Mouse (Mus musculus): Measurements from ENCODE around the gene Fam181a. TPM values are rescaled to one million over a fixed set of nuclear protein-coding genes. Genes with fewer than 3 reads are reported as not detected.

Fam181a gene
- polyA plus RNA-seq, 1 experiment from 2014 or later, result 24.0 TPM

DNA sequence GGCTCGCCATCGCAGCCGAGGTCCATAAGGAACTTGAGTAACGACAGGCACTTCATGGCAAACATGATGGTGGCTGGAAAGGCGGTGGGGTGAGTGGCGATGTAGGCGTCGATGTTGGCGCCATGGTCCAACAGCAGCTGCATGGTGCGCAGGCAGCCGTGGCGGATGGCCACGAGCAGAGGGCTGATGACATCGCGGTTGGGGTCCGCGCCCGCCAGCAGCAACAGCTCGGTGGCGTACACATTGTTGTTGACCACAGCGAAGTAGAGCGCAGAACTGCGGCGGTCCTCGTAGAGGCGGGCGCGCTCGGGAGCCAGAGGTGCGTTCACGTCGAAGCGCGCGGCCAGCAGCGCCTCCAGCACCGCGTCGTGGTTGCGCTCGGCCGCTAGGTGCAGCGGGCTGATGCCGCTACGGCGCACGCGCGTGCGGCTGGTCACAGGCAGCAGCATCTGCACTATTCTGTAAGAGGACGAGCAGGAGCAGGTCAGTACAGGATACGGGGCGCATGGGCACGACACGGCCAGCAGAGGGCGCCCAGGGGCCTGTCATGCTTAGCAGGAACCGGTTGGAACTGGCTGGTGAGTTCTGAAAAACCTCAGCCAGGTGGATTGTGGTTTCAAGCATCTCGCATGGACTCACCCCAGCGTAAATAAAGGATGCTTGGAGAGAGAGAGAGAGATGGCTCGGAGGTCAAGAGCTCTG, 14.5 kb downstream of the Fam181a start:
- Histone ChIP-seq H3K4me1 (peaks cover 37% of the 10 kb centered on the region), H3K36me3 (replicated peaks) (no peaks in the 10 kb centered on the region), H3K9me3 (no peaks in the 10 kb centered on the region), H3K4me3 (peak overlapping the region; percentile 50), H3K27me3 (ENCODE audit: poor library complexity, severe bottlenecking) (peaks cover 45% of the 10 kb centered on the region), H3K27ac (peak overlapping the region; percentile 83)
- 11% methylated on average over 60 of the region's 60 CpGs for WGBS
- peak; percentile 96 for DNase-seq (ENCODE audit: extremely low spot score, low spot score)

DNA sequence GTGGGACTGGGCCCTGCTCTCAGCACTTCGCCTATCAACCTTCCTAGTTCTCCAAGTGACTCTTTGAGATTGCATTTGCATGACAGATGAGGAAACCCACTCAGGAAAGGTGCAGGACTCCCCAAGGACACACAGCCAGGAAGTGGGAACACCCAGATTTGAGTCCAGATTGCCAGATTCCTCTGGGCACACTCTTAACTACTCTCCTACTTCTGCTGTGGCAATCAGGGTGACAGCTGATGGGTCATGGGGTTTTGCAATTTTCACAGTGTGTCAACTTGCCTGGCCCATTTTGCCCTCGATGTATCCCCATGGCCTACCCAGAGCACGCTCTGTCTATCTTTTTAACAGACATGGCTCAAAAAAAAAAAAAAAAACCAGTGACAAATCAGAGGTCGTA, 15.8 kb downstream of the Fam181a start:
- no peaks in the 10 kb centered on the region for H3K9me3 ChIP-seq
- H3K4me3 ChIP-seq, result no peak overlapping the region
- WGBS, result 60% methylated on average over 4 of the region's 4 CpGs
- peaks cover 37% of the 10 kb centered on the region for H3K4me1 ChIP-seq
- H3K27ac ChIP-seq, result peak overlapping the region; percentile 83; the same call in 1 of the 2 replicates
- no peak for DNase-seq (ENCODE audit: extremely low spot score, low spot score)
- peaks cover 42% of the 10 kb centered on the region for H3K27me3 ChIP-seq (ENCODE audit: poor library complexity, severe bottlenecking)
- H3K36me3 ChIP-seq (replicated peaks), result no peaks in the 10 kb centered on the region

DNA sequence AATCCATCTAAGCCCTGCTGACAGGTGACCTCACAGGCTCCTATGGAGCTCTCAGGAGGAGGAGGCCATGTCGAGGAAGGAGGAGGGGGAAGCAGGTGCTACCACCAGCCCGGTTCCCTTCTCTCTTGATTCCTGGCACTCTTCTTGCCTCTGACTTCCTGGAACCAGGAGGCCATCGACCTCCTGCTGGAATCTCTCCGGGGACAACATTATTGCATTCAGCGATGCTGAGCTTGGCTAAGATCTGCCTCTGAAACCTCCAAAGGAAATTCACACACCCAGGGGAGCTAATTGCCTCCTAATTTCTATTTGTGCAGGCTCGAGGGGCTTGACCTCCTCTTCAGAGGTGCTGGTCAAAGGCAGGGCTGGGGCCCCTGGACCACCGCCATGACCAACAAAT, 16.3 kb downstream of the Fam181a start:
- Histone ChIP-seq H3K9me3 (no peaks in the 10 kb centered on the region), H3K36me3 (replicated peaks) (no peaks in the 10 kb centered on the region), H3K27ac (0 out of 2 replicates have a peak overlapping the region, but pooled peaks have one; percentile 6), H3K4me1 (peaks cover 37% of the 10 kb centered on the region), H3K4me3 (no peak overlapping the region), H3K27me3 (ENCODE audit: poor library complexity, severe bottlenecking) (peaks cover 39% of the 10 kb centered on the region)
- DNase-seq (ENCODE audit: extremely low spot score, low spot score), result no peak
- WGBS, result 35% methylated on average over 7 of the region's 7 CpGs

DNA sequence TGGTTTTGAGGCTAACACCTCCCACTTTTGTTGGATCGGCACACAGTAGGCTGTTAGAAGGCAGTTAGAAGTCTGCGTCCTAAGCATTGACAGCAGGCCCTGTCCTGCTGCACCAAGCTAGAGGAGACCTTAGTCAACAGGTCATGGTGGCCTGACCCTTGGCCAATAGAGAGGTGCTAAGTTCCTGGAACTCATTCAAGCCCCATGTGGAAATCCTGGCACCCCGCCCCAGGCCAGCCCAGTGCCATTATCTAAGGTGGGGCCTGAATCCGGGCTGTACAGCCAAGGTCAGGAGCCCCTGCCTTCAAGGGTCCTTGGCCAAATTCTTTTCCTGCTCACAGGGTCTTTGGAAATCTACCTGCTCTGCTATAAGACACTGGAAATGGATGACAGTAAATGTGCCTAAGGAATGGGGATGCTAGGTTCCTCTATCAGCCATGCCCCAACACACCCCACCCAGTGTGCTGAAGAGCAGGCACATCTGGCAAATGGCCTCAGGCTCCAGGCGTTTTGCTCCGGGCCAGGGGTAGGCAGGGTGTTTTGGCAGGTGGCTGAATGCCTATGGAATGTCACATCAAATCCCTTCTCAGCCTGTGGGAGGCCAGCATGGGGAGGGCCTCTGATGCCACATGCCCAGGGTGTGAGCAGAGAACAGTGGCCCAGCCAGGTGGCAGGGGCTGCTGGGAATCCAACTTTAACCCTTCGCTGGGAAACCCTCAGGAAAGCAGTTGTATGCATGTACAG, 17.8 kb downstream of the Fam181a start:
- peaks cover 37% of the 10 kb centered on the region for H3K4me1 ChIP-seq
- no peaks in the 10 kb centered on the region for H3K9me3 ChIP-seq
- 75% methylated on average over 7 of the region's 7 CpGs for WGBS
- peaks cover 31% of the 10 kb centered on the region for H3K27me3 ChIP-seq (ENCODE audit: poor library complexity, severe bottlenecking)
- H3K27ac ChIP-seq, result no peak overlapping the region
- H3K36me3 ChIP-seq (replicated peaks), result no peaks in the 10 kb centered on the region
- no peak overlapping the region for H3K4me3 ChIP-seq
- no peak for DNase-seq (ENCODE audit: extremely low spot score, low spot score)

DNA sequence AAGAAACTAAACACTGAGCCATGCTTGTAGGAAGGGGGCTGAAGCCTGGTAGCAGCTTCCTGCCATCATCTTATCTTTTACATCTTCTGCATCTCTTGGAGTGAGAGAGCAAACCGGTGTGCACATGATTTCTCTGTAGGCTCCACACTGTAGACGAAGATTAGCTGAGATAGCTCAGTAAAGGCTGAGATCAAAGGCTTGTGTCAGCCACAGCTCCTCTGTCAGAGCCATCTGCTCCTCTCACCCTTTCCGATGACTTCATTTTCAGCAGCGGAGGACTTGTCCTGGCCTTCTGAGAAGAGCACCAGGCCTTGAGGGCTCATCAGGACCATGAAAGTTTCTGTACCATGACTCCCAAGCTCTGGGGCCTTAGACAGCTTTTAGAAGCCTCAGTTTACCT, 20.7 kb downstream of the Fam181a start:
- WGBS, result 80% methylated on average over 4 of the region's 4 CpGs
- H3K4me1 ChIP-seq, result peaks cover 21% of the 10 kb centered on the region
- no peaks in the 10 kb centered on the region for H3K36me3 ChIP-seq (replicated peaks)
- H3K27ac ChIP-seq, result no peak overlapping the region
- no peak for DNase-seq (ENCODE audit: extremely low spot score, low spot score)
- H3K4me3 ChIP-seq, result no peak overlapping the region
- H3K27me3 ChIP-seq (ENCODE audit: poor library complexity, severe bottlenecking), result peaks cover 10% of the 10 kb centered on the region; the same call in 1 of the 2 replicates
- no peaks in the 10 kb centered on the region for H3K9me3 ChIP-seq

DNA sequence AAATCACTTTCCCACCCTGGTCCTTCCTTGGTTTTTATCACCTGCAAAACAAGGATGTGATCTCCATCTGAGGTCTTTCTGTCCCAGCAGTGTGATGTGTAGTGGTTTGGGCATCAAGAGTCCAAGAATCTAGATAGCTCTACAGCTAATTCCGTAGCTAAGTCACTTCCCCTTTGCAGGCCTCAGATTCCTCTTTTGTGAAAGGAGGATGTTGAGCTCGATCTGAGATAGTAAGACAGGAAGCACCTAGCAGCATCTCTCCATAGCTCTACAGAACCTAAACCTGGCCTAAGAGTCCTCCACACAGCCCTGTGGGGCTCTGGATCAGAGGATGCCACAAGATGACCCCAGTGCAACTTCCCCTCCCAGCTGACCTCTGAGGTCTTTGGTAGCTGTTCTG, 22.1 kb downstream of the Fam181a start:
- H3K4me1 ChIP-seq, result peaks cover 14% of the 10 kb centered on the region
- H3K9me3 ChIP-seq, result no peaks in the 10 kb centered on the region
- DNase-seq (ENCODE audit: extremely low spot score, low spot score), result no peak
- H3K27ac ChIP-seq, result no peak overlapping the region
- peaks cover 6% of the 10 kb centered on the region; the same call in 1 of the 2 replicates for H3K27me3 ChIP-seq (ENCODE audit: poor library complexity, severe bottlenecking)
- no peaks in the 10 kb centered on the region for H3K36me3 ChIP-seq (replicated peaks)
- WGBS, result 86% methylated on average over 2 of the region's 2 CpGs
- H3K4me3 ChIP-seq, result no peak overlapping the region

DNA sequence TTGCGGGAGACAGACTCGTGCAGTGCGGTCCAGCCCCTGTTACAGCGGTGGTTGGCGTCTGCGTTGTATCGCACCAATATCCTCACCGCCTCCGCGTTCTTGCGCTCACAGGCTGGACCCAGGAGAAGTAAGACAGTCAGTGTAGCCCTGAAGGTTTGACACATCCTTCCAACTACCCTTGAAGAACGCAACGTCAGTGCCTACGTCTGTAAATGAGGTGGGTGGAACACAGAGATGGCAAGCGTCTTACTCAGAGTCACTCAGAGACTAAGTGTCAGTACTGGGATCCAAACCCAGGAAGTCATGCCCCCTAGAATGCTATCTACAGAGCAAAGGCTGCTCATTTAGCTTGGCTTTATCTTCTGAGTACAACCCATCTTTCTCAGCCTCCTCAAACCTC, 22.7 kb downstream of the Fam181a start:
- Histone ChIP-seq H3K9me3 (no peaks in the 10 kb centered on the region), H3K4me3 (no peak overlapping the region), H3K27me3 (ENCODE audit: poor library complexity, severe bottlenecking) (peaks cover 1% of the 10 kb centered on the region; the same call in 1 of the 2 replicates), H3K27ac (no peak overlapping the region), H3K36me3 (replicated peaks) (no peaks in the 10 kb centered on the region), H3K4me1 (peaks cover 11% of the 10 kb centered on the region)
- 95% methylated on average over 15 of the region's 15 CpGs for WGBS
- DNase-seq (ENCODE audit: extremely low spot score, low spot score), result no peak

DNA sequence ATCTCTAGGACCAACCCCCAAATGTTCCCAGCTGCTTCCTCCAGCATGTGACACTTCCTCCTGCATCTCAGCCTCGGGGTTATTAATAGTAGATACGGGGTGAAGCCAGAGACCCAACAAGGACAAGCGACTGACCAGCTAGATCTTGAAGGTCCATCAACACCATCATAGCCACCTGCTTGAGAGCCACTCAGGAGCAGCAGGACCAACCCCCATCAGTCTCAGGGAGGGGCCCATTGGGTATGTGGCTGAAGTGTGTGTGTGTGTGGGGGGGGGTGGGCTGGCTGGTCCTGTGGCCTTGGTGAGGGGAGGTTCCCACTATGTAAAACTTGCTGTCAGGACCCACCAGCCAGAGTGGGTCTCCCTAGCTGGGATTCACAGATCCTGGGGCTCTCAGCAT, 26.0 kb downstream of the Fam181a start:
- H3K4me3 ChIP-seq, result no peak overlapping the region
- H3K36me3 ChIP-seq (replicated peaks), result no peaks in the 10 kb centered on the region
- peaks cover 4% of the 10 kb centered on the region; the same call in 1 of the 2 replicates for H3K4me1 ChIP-seq
- DNase-seq (ENCODE audit: extremely low spot score, low spot score), result no peak
- no peak overlapping the region for H3K27ac ChIP-seq
- 87% methylated on average over 3 of the region's 3 CpGs for WGBS
- H3K9me3 ChIP-seq, result no peaks in the 10 kb centered on the region
- H3K27me3 ChIP-seq (ENCODE audit: poor library complexity, severe bottlenecking), result no peaks in the 10 kb centered on the region; the same call in 1 of the 2 replicates

DNA sequence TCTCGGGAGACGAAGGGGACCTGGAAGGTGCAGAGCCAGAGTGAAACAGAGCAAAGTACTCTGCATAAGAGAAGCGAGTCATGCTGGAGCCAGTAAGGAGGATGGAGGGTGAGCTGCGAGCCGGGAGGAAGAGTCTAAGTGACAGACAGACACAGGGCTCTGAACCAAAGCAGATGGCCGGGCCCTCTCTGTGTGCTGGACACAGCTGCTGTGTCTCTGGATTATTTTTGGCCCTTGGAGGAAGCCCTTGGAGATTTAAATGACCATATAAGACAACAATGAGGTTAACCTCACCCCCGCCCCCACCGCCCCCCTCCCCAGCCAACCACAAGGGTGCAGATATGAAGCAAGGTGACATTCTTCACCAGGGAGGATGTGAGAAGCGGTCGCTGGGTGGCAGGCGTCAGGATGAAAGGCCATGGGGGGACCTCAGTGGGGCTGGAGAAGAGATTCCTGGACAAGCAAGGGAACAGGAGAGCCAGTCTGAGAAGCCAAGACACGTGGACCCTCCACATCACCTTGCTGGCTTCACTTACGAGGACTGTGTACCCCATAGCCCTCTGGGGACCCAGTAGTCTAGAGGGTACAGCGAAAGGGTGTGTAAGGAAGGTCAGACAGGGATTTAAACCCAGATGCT, 27.5 kb downstream of the Fam181a start:
- Histone ChIP-seq H3K4me1 (peaks cover 4% of the 10 kb centered on the region; the same call in 1 of the 2 replicates), H3K4me3 (no peak overlapping the region), H3K36me3 (replicated peaks) (no peaks in the 10 kb centered on the region), H3K27me3 (ENCODE audit: poor library complexity, severe bottlenecking) (no peaks in the 10 kb centered on the region; the same call in 1 of the 2 replicates), H3K27ac (no peak overlapping the region), H3K9me3 (no peaks in the 10 kb centered on the region)
- WGBS, result 83% methylated on average over 14 of the region's 14 CpGs
- DNase-seq (ENCODE audit: extremely low spot score, low spot score), result no peak

DNA sequence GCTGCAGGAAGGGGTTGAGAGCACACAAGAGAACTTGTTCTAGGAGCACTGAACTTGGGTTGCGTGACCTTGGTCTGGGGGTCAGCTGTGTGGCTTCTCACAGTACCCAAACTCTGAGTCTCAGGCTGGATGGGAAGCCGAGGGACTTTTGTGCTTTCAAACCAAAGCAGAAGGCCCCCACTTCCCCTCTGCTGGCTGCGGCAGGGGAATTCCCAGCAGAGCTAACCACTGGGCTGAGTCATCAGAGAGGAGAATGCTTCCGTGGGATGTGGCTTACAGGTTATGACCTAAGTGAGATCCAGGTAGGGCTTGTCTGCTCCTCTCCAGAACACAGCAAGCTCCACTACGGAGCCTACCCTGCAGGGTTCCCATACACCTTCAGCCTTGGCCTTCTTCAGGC, 30.4 kb downstream of the Fam181a start:
- Histone ChIP-seq H3K9me3 (no peaks in the 10 kb centered on the region), H3K36me3 (replicated peaks) (no peaks in the 10 kb centered on the region), H3K27ac (no peak overlapping the region), H3K4me3 (no peak overlapping the region), H3K27me3 (ENCODE audit: poor library complexity, severe bottlenecking) (no peaks in the 10 kb centered on the region), H3K4me1 (peaks cover 4% of the 10 kb centered on the region; the same call in 1 of the 2 replicates)
- WGBS, result 88% methylated on average over 5 of the region's 5 CpGs
- DNase-seq (ENCODE audit: extremely low spot score, low spot score), result no peak

DNA sequence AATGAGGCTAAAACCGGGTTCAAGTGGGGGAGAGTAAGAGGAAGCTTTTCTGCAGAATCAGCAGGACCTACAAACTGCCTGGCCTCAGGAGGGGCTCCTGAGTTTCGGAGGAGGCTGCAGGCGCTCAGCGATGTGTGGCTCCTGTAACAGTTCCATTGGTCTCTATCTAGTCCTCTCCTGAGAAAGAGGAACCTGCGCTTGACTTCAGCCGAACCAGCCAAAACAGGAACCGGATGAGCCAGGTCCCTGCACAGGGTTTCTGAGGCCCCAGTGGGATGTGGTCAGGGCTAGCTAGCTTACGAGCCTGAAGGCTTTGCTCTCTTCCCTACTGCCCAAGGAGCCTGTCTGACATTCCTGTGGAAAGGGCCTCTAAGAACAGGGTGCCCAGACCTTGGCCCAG, 32.7 kb downstream of the Fam181a start:
- no peak overlapping the region for H3K27ac ChIP-seq
- no peaks in the 10 kb centered on the region for H3K27me3 ChIP-seq (ENCODE audit: poor library complexity, severe bottlenecking)
- H3K4me1 ChIP-seq, result no peaks in the 10 kb centered on the region
- H3K36me3 ChIP-seq (replicated peaks), result no peaks in the 10 kb centered on the region
- no peak for DNase-seq (ENCODE audit: extremely low spot score, low spot score)
- H3K4me3 ChIP-seq, result no peak overlapping the region
- 86% methylated on average over 8 of the region's 8 CpGs for WGBS
- H3K9me3 ChIP-seq, result no peaks in the 10 kb centered on the region

DNA sequence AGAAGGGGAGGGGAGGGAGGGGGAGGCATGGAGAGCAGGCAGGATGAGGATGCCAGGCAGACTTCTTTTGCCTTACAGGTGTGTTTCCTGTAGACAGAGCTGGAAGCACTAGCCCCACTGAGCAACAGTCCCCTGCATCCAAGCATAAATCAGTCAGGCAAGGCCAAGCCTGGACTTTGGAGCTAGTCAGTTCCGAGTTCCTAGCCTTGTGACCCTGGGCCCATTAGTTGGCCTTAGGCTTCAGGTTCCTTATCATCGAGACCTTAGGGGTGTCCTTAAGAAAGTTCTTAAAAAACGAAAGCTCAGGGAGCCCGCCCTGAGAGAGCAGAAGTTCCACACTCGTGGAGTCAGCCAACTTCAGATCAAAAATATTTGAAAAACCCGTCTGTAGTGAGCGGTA, 34.2 kb downstream of the Fam181a start:
- Histone ChIP-seq H3K36me3 (replicated peaks) (no peaks in the 10 kb centered on the region), H3K27me3 (ENCODE audit: poor library complexity, severe bottlenecking) (no peaks in the 10 kb centered on the region), H3K27ac (no peak overlapping the region), H3K4me1 (no peaks in the 10 kb centered on the region), H3K4me3 (no peak overlapping the region), H3K9me3 (no peaks in the 10 kb centered on the region)
- 87% methylated on average over 7 of the region's 7 CpGs for WGBS
- no peak for DNase-seq (ENCODE audit: extremely low spot score, low spot score)

DNA sequence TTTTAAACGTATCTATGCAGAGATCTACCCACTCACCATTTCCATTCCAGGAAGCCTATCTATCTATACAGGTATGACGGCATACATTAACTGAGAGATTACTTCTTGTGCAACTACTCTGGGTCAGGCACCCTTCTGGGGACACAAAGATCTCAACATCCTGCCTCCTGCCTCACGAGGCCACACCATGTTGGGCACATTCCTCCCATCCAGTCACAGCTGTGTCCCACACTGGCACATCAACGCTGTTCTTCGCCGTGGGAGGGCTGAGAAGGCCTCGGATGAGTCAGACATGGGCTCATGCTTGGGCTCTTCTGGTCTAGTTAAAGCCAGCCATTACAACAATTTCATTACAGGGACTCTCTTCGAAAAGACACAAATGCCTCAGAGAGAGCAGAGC, 36.2 kb downstream of the Fam181a start:
- no peak for DNase-seq (ENCODE audit: extremely low spot score, low spot score)
- no peaks in the 10 kb centered on the region for H3K4me1 ChIP-seq
- H3K4me3 ChIP-seq, result no peak overlapping the region
- H3K36me3 ChIP-seq (replicated peaks), result no peaks in the 10 kb centered on the region
- no peaks in the 10 kb centered on the region for H3K9me3 ChIP-seq
- 90% methylated on average over 8 of the region's 8 CpGs for WGBS
- no peak overlapping the region for H3K27ac ChIP-seq
- no peaks in the 10 kb centered on the region for H3K27me3 ChIP-seq (ENCODE audit: poor library complexity, severe bottlenecking)
